Mouse (Mus musculus) ES-Bruce4 (cell line): Measurements from ENCODE around the gene Klre1. TPM values are rescaled to one million over a fixed set of nuclear protein-coding genes. Genes with fewer than 3 reads are reported as not detected.
A peak's percentile ranks its signal among the peaks of the same experiment; 100 is the strongest.

Experiments
- H3K27ac ChIP-seq: 2 replicates; pipeline ENCODE4 v1.5.1; 2012; ENCODE audit warnings: low read length, inconsistent platforms; ENCODE audit not compliant: insufficient read depth
- H3K27me3 ChIP-seq: 2 replicates; pipeline ENCODE4 v1.6.1; 2012; ENCODE audit warnings: mild to moderate bottlenecking, low read length, inconsistent platforms; ENCODE audit not compliant: control insufficient read depth, poor library complexity, insufficient read depth, severe bottlenecking
- H3K36me3 ChIP-seq: 2 replicates; pipeline ENCODE4 v1.6.1; 2012; ENCODE audit warnings: inconsistent platforms, mild to moderate bottlenecking, low read length, moderate library complexity; ENCODE audit not compliant: control insufficient read depth, poor library complexity, insufficient read depth, severe bottlenecking
- H3K4me1 ChIP-seq: one replicate; pipeline ENCODE4 v1.8.1; 2011; ENCODE audit warnings: low read length; ENCODE audit not compliant: control insufficient read depth, insufficient read depth
- H3K4me3 ChIP-seq: 2 replicates; pipeline ENCODE4 v1.5.1; 2011; ENCODE audit warnings: low read depth, mild to moderate bottlenecking, low read length
- H3K9ac ChIP-seq: 2 replicates; pipeline ENCODE4 v1.6.1; 2012; ENCODE audit warnings: low read depth, mild to moderate bottlenecking, inconsistent platforms; ENCODE audit not compliant: poor library complexity, severe bottlenecking
- H3K9me3 ChIP-seq: replicated peaks from 2 replicates; pipeline ENCODE4 v1.6.1; 2012; ENCODE audit warnings: mild to moderate bottlenecking, low read length, inconsistent platforms; ENCODE audit not compliant: control insufficient read depth, poor library complexity, insufficient read depth, severe bottlenecking
- CTCF ChIP-seq: IDR thresholded peaks from one replicate; pipeline ENCODE4 v1.8.1; 2011; ENCODE audit warnings: low read depth, low read length
- EP300 ChIP-seq: IDR thresholded peaks from 2 replicates; pipeline ENCODE4 v1.6.1; 2011; ENCODE audit warnings: low read depth, low read length; ENCODE audit not compliant: insufficient read depth
- POLR2A ChIP-seq: IDR thresholded peaks from one replicate; pipeline ENCODE4 v1.8.1; 2011; ENCODE audit warnings: low read length; ENCODE audit not compliant: insufficient read depth
- polyA plus RNA-seq: library from polyadenylated mRNA; stranded (reverse); fragments of >200 nt; gene quantifications from 2 replicates; pipeline ENCODE4 v1.2.4, GENCODE M21; 2011; ENCODE audit warnings: low read depth; ENCODE audit not compliant: missing spikeins, insufficient read depth, insufficient read length

Klre1 gene
- polyA plus RNA-seq: not detected in 2 replicates

GRCm38 (mm10) chr6:129577605-129578004 lies at the start of gene Klre1:
Gene Klre1 (plus strand): TSS chr6:129577905.
- no peak for TF ChIP-seq CTCF
- TF ChIP-seq POLR2A: no peak
- TF ChIP-seq EP300: no peak
- Histone ChIP-seq H3K9ac (no peak within 1 kb of the TSS), H3K27me3 (no peaks in the 10 kb centered on the region), H3K4me3 (no peak within 1 kb of the TSS), H3K9me3 (no peaks in the 10 kb centered on the region), H3K4me1 (no peaks in the 10 kb centered on the region), H3K27ac (no peak within 1 kb of the TSS), H3K36me3 (no peaks in the 10 kb centered on the region)

DNA sequence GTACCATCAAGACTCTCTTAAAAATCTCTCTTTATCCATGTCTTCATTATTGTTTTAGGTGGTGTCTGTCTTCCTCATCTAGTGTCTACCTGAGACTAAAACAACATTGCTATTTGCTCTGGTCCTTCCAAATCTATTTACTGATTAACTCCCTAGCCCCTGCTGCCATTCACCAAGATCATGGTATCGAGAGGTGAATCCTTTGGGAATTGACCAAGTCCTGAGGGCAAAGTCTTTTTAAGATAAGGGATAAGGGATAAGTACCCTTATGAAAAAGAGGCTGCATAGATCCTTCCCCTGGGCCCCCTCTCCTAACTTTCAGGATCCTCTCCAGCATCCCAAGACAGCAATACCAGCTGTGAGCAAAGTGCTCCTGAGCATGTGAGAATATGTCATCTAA lies 48.1 kb upstream of the Klre1 start:
- H3K27me3 ChIP-seq: no peaks in the 10 kb centered on the region
- H3K27ac ChIP-seq: no peak overlapping the region
- H3K9ac ChIP-seq: no peak overlapping the region
- no peaks in the 10 kb centered on the region for H3K4me1 ChIP-seq
- H3K9me3 ChIP-seq: no peaks in the 10 kb centered on the region
- no peak overlapping the region for H3K4me3 ChIP-seq
- no peaks in the 10 kb centered on the region for H3K36me3 ChIP-seq
- no peak for TF ChIP-seq EP300
- no peak for TF ChIP-seq POLR2A
- TF ChIP-seq CTCF: no peak

- Histone ChIP-seq H3K4me3 (no peak overlapping the region), H3K9me3 (no peaks in the 10 kb centered on the region), H3K9ac (no peak overlapping the region), H3K36me3 (no peaks in the 10 kb centered on the region), H3K27ac (no peak overlapping the region), H3K4me1 (no peaks in the 10 kb centered on the region), H3K27me3 (no peaks in the 10 kb centered on the region)
- no peak for TF ChIP-seq CTCF
- no peak for TF ChIP-seq EP300
- no peak for TF ChIP-seq POLR2A
These were observed 47.4 kb upstream of the Klre1 start for GRCm38 (mm10) chr6:129530261-129530660.

DNA sequence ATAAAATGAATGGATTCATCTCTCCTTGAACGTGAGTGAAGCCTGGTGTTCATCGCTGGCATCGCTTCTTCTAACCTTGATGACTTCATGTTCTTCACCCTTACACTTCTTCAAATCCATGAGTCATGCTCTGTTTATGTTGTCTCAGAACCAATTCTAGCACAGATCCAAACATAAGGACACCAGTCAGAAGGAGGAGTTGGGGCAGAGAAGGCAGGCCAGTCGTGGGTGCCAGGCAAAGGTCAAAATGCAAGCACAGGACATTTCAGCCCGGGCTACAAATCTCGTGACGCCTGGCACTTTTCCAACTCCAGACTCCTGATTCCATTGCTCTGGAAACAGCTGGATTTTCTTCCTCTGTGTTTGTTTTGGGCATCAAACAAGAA lies 45.2 kb upstream of the Klre1 start:
- H3K9me3 ChIP-seq: no peaks in the 10 kb centered on the region
- no peaks in the 10 kb centered on the region for H3K4me1 ChIP-seq
- H3K4me3 ChIP-seq: no peak overlapping the region
- no peak overlapping the region for H3K9ac ChIP-seq
- no peak overlapping the region for H3K27ac ChIP-seq
- no peaks in the 10 kb centered on the region for H3K36me3 ChIP-seq
- no peaks in the 10 kb centered on the region for H3K27me3 ChIP-seq
- TF ChIP-seq CTCF (no peak), POLR2A (no peak), EP300 (no peak)

DNA sequence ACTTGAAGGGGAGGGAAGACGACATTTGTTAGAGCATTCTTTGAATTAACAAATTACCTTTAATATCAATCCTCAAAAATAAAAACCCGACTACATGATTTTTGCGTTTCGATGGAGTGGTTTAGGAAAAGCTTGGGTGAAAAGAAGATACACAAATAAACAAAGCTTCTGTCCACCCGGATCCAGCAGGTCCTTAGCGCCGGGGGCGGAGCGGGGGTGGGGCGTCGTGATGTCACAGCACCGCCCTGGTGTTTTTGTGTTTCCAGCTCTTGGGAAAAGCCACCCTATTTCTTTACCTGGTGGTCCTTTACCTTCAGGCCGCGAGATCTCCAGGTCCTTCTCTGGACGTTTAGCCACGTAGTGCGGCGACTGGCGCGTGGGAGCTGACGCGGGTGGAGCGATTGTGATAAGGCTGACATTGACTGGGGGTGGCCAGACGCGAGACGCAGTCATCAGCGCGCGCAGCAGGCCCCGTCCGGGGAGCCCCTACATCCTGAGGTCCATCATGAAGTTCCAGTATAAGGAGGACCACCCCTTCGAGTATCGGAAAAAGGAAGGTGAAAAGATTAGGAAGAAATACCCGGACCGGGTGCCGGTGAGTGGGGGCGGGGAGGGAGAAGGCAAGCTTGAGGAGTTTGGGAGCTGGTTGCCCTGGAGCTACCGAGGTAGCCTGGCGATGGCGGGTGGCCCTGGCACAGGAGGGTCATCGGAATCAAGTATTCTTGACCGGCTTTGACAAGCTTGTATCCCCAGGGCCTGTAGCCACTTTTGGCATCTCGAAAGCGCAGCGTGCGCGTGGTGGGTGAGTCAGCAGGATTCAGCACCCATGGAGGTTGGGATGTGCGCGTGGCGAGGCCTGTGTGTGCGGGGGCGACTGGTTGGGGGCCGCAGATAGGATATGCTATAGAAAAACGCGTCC lies 44.5 kb upstream of the Klre1 start, which contains the start of gene Gabarapl1:
Gene Gabarapl1, plus strand, starts transcription at position 219 of the 919 bp plus-strand sequence.
- no peak for TF ChIP-seq CTCF
- TF ChIP-seq POLR2A: no peak
- no peak for TF ChIP-seq EP300
- Histone ChIP-seq H3K9me3 (no peaks in the 10 kb centered on the region), H3K27ac (no peak within 1 kb of the TSS), H3K4me1 (no peaks in the 10 kb centered on the region), H3K4me3 (peak within 1 kb of the TSS; percentile 88), H3K27me3 (no peaks in the 10 kb centered on the region), H3K36me3 (no peaks in the 10 kb centered on the region), H3K9ac (peak within 1 kb of the TSS; percentile 50)

DNA sequence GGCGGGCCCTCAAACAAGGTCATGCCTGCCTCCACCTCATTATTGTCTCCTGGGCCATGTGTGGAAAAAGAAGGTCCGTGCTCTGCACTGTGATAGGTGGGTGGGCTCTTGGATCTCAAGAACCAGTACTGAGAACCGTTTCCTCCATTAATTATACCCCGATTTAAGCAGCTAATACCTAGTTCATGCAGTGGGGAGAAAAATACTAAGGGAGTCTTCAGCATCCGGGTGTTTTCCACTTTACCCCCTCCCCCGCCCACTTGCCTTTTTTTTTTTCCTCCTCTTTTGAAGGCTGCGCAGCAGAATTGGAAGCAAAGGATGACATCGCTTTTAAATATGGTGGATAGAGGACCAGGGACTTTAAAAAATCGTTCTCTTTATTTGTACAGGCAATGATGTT lies 43.6 kb upstream of the Klre1 start:
- Histone ChIP-seq H3K27me3 (no peaks in the 10 kb centered on the region), H3K9me3 (no peaks in the 10 kb centered on the region), H3K36me3 (peaks cover 6% of the 10 kb centered on the region), H3K4me3 (peak overlapping the region; percentile 56), H3K4me1 (no peaks in the 10 kb centered on the region), H3K9ac (peak overlapping the region; percentile 50), H3K27ac (no peak overlapping the region)
- TF ChIP-seq POLR2A (no peak), EP300 (no peak)
